Mouse (Mus musculus) C2C12 (cell line): ENCODE measurements around the gene Dcaf5.

Source experiments
- CEBPB ChIP-seq: IDR thresholded peaks from one replicate; pipeline ENCODE4 v1.6.1; 2011; ENCODE audit warnings: low read depth, mild to moderate bottlenecking, control low read depth, moderate library complexity
- CTCF ChIP-seq: IDR thresholded peaks from one replicate; pipeline ENCODE4 v1.5.1; 2011; ENCODE audit not compliant: control insufficient read depth, insufficient read depth, insufficient read length
- MAX ChIP-seq: IDR thresholded peaks from one replicate; pipeline ENCODE4 v1.6.1; 2011; ENCODE audit warnings: mild to moderate bottlenecking, control low read depth
- MYOD1 ChIP-seq: IDR thresholded peaks from one replicate; pipeline ENCODE4 v1.6.1; 2011; ENCODE audit warnings: low read depth; ENCODE audit not compliant: control insufficient read depth, insufficient read length
- MYOG ChIP-seq: IDR thresholded peaks from one replicate; pipeline ENCODE4 v1.6.1; 2011; ENCODE audit not compliant: control insufficient read depth, insufficient read length; ENCODE audit errors: extremely low read depth
- USF1 ChIP-seq: IDR thresholded peaks from one replicate; pipeline ENCODE4 v1.6.1; 2011; ENCODE audit warnings: low read depth, mild to moderate bottlenecking, control low read depth, moderate library complexity

- TF ChIP-seq CTCF = no peak
- TF ChIP-seq USF1 = no peak
- TF ChIP-seq MYOD1 = no peak
- TF ChIP-seq MAX = no peak
- TF ChIP-seq CEBPB = no peak
- TF ChIP-seq MYOG = no peak
Measured at GRCm38 (mm10) chr12:80463666-80464269, 27.4 kb upstream of the Dcaf5 start.
